Mouse (Mus musculus) erythroblast, embryonic 14.5 days (primary cell): ENCODE measurements at regions not wholly inside any gene's neighbourhood (a gene's known extent, or its start where the extent isn't known, plus 50 kb on each side); places are given as distances from the start of the nearest gene placed in this dataset.

ENCODE experiments used
- GATA1 ChIP-seq: IDR thresholded peaks from 2 replicates; pipeline ENCODE4 v1.6.1; 2012; ENCODE audit warnings: low read length, inconsistent platforms, mixed read lengths
- TAL1 ChIP-seq: IDR thresholded peaks from 3 replicates; pipeline ENCODE4 v1.6.1; 2012; ENCODE audit warnings: low read length, inconsistent platforms, mixed read lengths

DNA sequence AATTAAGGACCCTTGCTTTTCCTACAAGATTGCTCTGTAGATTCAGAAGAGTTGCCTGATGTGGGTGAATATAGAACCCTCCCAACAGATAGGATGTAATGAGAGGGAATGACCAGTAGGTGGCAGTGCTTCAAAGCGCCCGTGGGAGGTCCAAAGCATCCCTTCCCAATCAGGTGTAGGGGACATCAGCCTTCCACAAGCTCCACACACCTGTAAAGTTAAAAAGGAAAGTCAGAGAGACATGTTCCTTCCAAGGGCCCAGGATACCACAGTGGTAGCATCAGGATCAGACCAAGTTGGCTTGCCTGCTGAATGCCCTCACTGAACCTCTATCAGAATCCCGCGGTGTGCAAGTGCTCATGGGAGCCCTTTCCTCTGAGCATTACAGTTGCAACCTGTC, 75.7 kb upstream of the Zfp618 start:
- no peak for TF ChIP-seq GATA1
- TF ChIP-seq TAL1, result no peak
